Mouse (Mus musculus) heart, adult 2 months (tissue): Measurements from ENCODE around the gene Ucn3.

Experiments used
- CTCF ChIP-seq: fragments of 200-600 bp; IDR thresholded peaks from 2 replicates; pipeline ENCODE4 v1.8.1; 2022; ENCODE audit warnings: antibody characterized with exemption, mild to moderate bottlenecking, moderate library complexity
- EP300 ChIP-seq: fragments of 200-500 bp; IDR thresholded peaks from 2 replicates; pipeline ENCODE4 v1.6.1; 2011; ENCODE audit warnings: low read depth, low read length, control low read depth; ENCODE audit not compliant: insufficient read depth
- POLR2A ChIP-seq: fragments of 200-500 bp; IDR thresholded peaks from 2 replicates; pipeline ENCODE4 v1.6.1; 2011; ENCODE audit warnings: mild to moderate bottlenecking, low read depth, low read length, control low read depth; ENCODE audit not compliant: insufficient read depth

- TF ChIP-seq EP300 (no peak), CTCF (no peak), POLR2A (no peak)
Observed at GRCm38 (mm10) chr13:3896032-3896431, 49.1 kb downstream of the Ucn3 start.
